Mouse (Mus musculus): ENCODE results near the gene Gpr179. TPM values are rescaled to one million over a fixed set of nuclear protein-coding genes. Genes with fewer than 3 reads are reported as not detected.
A peak's percentile ranks its signal among the peaks of the same experiment; 100 is the strongest.
"Not testable (repeated sequence)": the region's sequence is repeated elsewhere in the genome, so short reads cannot be mapped to it uniquely, and the experiment has no call there.

The Gpr179 gene
- polyA plus RNA-seq, 1 experiment from 2014 or later, result 0.13 TPM

GRCm38 (mm10) chr11:97333896-97334295 lies 18.0 kb downstream of the Gpr179 start:
- peaks cover 9% of the 10 kb centered on the region for H3K36me3 ChIP-seq (ENCODE audit: control insufficient read depth, insufficient read depth, low read length)
- no peak overlapping the region for H3K27ac ChIP-seq (ENCODE audit: low read length)
- H3K4me3 ChIP-seq (ENCODE audit: low read length), result no peak overlapping the region
- ATAC-seq, result no peak
- no peaks in the 10 kb centered on the region for H3K27me3 ChIP-seq (replicated peaks; ENCODE audit: control insufficient read depth, insufficient read depth, low read length)
- no peak overlapping the region for H3K4me2 ChIP-seq (ENCODE audit: low read depth, low read length)
- WGBS, result 37% methylated on average over 1 of the region's 1 CpGs
- H3K9me3 ChIP-seq (ENCODE audit: control insufficient read depth, low read length), result no peaks in the 10 kb centered on the region
- peaks cover 17% of the 10 kb centered on the region for H3K4me1 ChIP-seq (ENCODE audit: control insufficient read depth, insufficient read depth, low read length)
- no peak overlapping the region for H3K9ac ChIP-seq (ENCODE audit: low read depth, low read length)

- Histone ChIP-seq H3K27ac (ENCODE audit: low read length) (no peak overlapping the region), H3K9ac (ENCODE audit: low read depth, low read length) (no peak overlapping the region), H3K9me3 (ENCODE audit: control insufficient read depth, low read length) (no peaks in the 10 kb centered on the region), H3K4me1 (ENCODE audit: control insufficient read depth, insufficient read depth, low read length) (peaks cover 11% of the 10 kb centered on the region; the same call in 1 of the 2 replicates), H3K27me3 (replicated peaks; ENCODE audit: control insufficient read depth, insufficient read depth, low read length) (no peaks in the 10 kb centered on the region), H3K4me2 (ENCODE audit: low read depth, low read length) (no peak overlapping the region), H3K36me3 (ENCODE audit: control insufficient read depth, insufficient read depth, low read length) (peaks cover 13% of the 10 kb centered on the region), H3K4me3 (ENCODE audit: low read length) (no peak overlapping the region)
- ATAC-seq, result no peak
- 46% methylated on average over 9 of the region's 9 CpGs for WGBS
These were observed 18.8 kb downstream of the Gpr179 start for GRCm38 (mm10) chr11:97333044-97333443.

GRCm38 (mm10) chr11:97331231-97332190 lies 20.4 kb downstream of the Gpr179 start:
- no peak for ATAC-seq
- Histone ChIP-seq H3K27ac (ENCODE audit: low read length) (no peak overlapping the region), H3K9me3 (ENCODE audit: control insufficient read depth, low read length) (no peaks in the 10 kb centered on the region), H3K4me3 (ENCODE audit: low read length) (no peak overlapping the region), H3K4me2 (ENCODE audit: low read depth, low read length) (no peak overlapping the region), H3K27me3 (replicated peaks; ENCODE audit: control insufficient read depth, insufficient read depth, low read length) (no peaks in the 10 kb centered on the region), H3K9ac (ENCODE audit: low read depth, low read length) (no peak overlapping the region), H3K36me3 (ENCODE audit: control insufficient read depth, insufficient read depth, low read length) (peaks cover 21% of the 10 kb centered on the region), H3K4me1 (ENCODE audit: control insufficient read depth, insufficient read depth, low read length) (0 out of 2 replicates have a peak, but pooled peaks cover 6% of the 10 kb centered on the region)
- 85% methylated on average over 12 of the region's 12 CpGs for WGBS

GRCm38 (mm10) chr11:97330315-97330714 lies 21.6 kb downstream of the Gpr179 start:
- Histone ChIP-seq H3K4me3 (ENCODE audit: low read length) (no peak overlapping the region), H3K9me3 (ENCODE audit: control insufficient read depth, low read length) (no peaks in the 10 kb centered on the region), H3K27me3 (replicated peaks; ENCODE audit: control insufficient read depth, insufficient read depth, low read length) (no peaks in the 10 kb centered on the region), H3K36me3 (ENCODE audit: control insufficient read depth, insufficient read depth, low read length) (peaks cover 31% of the 10 kb centered on the region), H3K4me2 (ENCODE audit: low read depth, low read length) (no peak overlapping the region), H3K4me1 (ENCODE audit: control insufficient read depth, insufficient read depth, low read length) (0 out of 2 replicates have a peak, but pooled peaks cover 3% of the 10 kb centered on the region), H3K27ac (ENCODE audit: low read length) (no peak overlapping the region), H3K9ac (ENCODE audit: low read depth, low read length) (no peak overlapping the region)
- no peak for ATAC-seq
- 97% methylated on average over 1 of the region's 1 CpGs for WGBS

GRCm38 (mm10) chr11:97328148-97328547 lies 23.7 kb downstream of the Gpr179 start:
- WGBS, result 26% methylated on average over 9 of the region's 9 CpGs
- peak; percentile 50; the same call in 1 of the 2 replicates for ATAC-seq
- Histone ChIP-seq H3K4me1 (ENCODE audit: control insufficient read depth, insufficient read depth, low read length) (0 out of 2 replicates have a peak, but pooled peaks cover 2% of the 10 kb centered on the region), H3K27me3 (replicated peaks; ENCODE audit: control insufficient read depth, insufficient read depth, low read length) (no peaks in the 10 kb centered on the region), H3K9ac (ENCODE audit: low read depth, low read length) (no peak overlapping the region), H3K27ac (ENCODE audit: low read length) (no peak overlapping the region), H3K4me2 (ENCODE audit: low read depth, low read length) (no peak overlapping the region), H3K36me3 (ENCODE audit: control insufficient read depth, insufficient read depth, low read length) (peaks cover 37% of the 10 kb centered on the region), H3K4me3 (ENCODE audit: low read length) (no peak overlapping the region), H3K9me3 (ENCODE audit: control insufficient read depth, low read length) (no peaks in the 10 kb centered on the region)

- no peak overlapping the region for H3K9ac ChIP-seq (ENCODE audit: low read depth, low read length)
- no peak overlapping the region for H3K27ac ChIP-seq (ENCODE audit: low read length)
- no peak for ATAC-seq
- no peaks in the 10 kb centered on the region for H3K27me3 ChIP-seq (replicated peaks; ENCODE audit: control insufficient read depth, insufficient read depth, low read length)
- no peaks in the 10 kb centered on the region for H3K9me3 ChIP-seq (ENCODE audit: control insufficient read depth, low read length)
- no peak overlapping the region for H3K4me3 ChIP-seq (ENCODE audit: low read length)
- no peak overlapping the region for H3K4me2 ChIP-seq (ENCODE audit: low read depth, low read length)
- no peaks in the 10 kb centered on the region for H3K4me1 ChIP-seq (ENCODE audit: control insufficient read depth, insufficient read depth, low read length)
- 78% methylated on average over 1 of the region's 1 CpGs for WGBS
- H3K36me3 ChIP-seq (ENCODE audit: control insufficient read depth, insufficient read depth, low read length), result peaks cover 37% of the 10 kb centered on the region
These were observed 26.7 kb downstream of the Gpr179 start for GRCm38 (mm10) chr11:97325224-97325623.

GRCm38 (mm10) chr11:97321894-97322600 lies 29.8 kb downstream of the Gpr179 start:
- H3K36me3 ChIP-seq (ENCODE audit: control insufficient read depth, insufficient read depth, low read length), result peaks cover 21% of the 10 kb centered on the region
- not testable (repeated sequence) for H3K27me3 ChIP-seq (replicated peaks; ENCODE audit: control insufficient read depth, insufficient read depth, low read length); H3K4me1 ChIP-seq (ENCODE audit: control insufficient read depth, insufficient read depth, low read length); H3K4me2 ChIP-seq (ENCODE audit: low read depth, low read length); H3K4me3 ChIP-seq (ENCODE audit: low read length); H3K9ac ChIP-seq (ENCODE audit: low read depth, low read length); H3K9me3 ChIP-seq (ENCODE audit: control insufficient read depth, low read length); H3K27ac ChIP-seq (ENCODE audit: low read length)
- ATAC-seq, result 0 out of 2 replicates have a peak, but pooled peaks have one; percentile 23
- WGBS, result 82% methylated on average over 8 of the region's 8 CpGs

- Histone ChIP-seq H3K27ac (ENCODE audit: low read length) (no peak overlapping the region), H3K4me1 (ENCODE audit: control insufficient read depth, insufficient read depth, low read length) (peaks cover 4% of the 10 kb centered on the region; the same call in 1 of the 2 replicates), H3K9me3 (ENCODE audit: control insufficient read depth, low read length) (no peaks in the 10 kb centered on the region), H3K36me3 (ENCODE audit: control insufficient read depth, insufficient read depth, low read length) (peaks cover 13% of the 10 kb centered on the region), H3K4me3 (ENCODE audit: low read length) (no peak overlapping the region), H3K9ac (ENCODE audit: low read depth, low read length) (no peak overlapping the region), H3K4me2 (ENCODE audit: low read depth, low read length) (no peak overlapping the region), H3K27me3 (replicated peaks; ENCODE audit: control insufficient read depth, insufficient read depth, low read length) (no peaks in the 10 kb centered on the region)
- WGBS, result 94% methylated on average over 8 of the region's 8 CpGs
- ATAC-seq, result no peak
These were observed 30.7 kb downstream of the Gpr179 start for GRCm38 (mm10) chr11:97321197-97321596.

Data from intestine, embryonic 16.5 days (tissue).